Mouse (Mus musculus): Measurements from ENCODE around the gene Cst7.

- no peak for TF ChIP-seq GATA1 (IDR thresholded peaks at IDR 0.05; ENCODE audit: low read length)
- TF ChIP-seq TAL1 (IDR thresholded peaks at IDR 0.05; ENCODE audit: low read length), result no peak
Observed at GRCm38 (mm10) chr2:150608872-150609560, 38.8 kb downstream of the Cst7 start.

Data from erythroblast, embryonic 14.5 days (primary cell).